Mouse (Mus musculus): ENCODE measurements around the gene 5330417H12Rik. TPM values are rescaled to one million over a fixed set of nuclear protein-coding genes. Genes with fewer than 3 reads are reported as not detected.

The 5330417H12Rik gene
- polyA plus RNA-seq (2017; shearing (Covaris generic)) = not detected

DNA sequence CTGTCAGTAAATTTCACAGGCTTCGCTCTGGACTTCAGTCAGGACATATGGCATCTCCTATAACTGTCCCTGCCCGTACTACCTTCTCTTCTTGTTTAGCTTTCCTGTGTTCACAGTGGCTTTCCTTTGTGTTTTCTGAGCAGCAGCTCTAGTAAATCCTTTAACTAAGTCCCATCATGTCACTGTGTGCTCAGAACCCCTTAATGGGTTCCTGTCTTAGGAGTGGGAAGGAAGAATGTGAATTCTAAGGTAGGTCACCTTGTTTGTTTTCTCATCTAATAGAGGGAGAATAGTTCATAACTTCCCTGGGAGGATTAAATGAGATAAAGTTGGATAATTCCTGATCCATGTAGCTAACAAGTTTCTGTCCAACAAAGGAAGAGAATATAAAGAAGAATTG is at the start of gene 5330417H12Rik:
Gene 5330417H12Rik (minus strand): TSS at position 101 of the 400 bp plus-strand sequence.

DNA sequence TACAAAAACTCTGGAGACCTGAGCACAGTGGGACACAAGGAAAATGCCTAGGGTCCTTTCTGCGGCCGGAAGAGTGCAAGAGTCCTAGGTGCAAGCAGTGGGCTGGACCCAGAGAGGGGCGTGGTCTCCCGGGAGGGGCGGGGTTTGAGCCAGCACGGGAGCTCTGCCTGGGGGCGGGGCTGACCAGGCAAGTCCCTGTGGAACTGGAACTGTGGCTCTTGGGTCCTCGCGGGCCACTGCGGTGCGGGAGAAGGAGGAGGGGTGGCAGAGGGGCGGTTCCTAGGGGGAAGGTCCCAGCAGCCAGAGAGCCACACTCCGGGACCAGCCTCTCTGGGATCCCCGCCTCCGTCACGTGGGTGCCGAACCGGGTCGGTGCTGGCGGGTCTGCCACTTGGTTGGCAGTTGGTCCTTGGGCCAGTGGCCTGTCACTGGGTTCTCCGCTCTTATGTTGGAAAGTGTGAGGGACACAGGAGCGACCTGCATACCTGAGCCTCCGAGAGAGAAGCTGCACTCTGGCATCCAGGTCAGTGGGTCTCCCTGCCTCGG is 30.0 kb downstream of the 5330417H12Rik start, which contains the start of gene Ppfibp2:
Gene Ppfibp2 (plus strand): TSS at position 351 of the 546 bp plus-strand sequence.

Other genes with a start within 250 kb of the 5330417H12Rik start
- not detected for gene Olfml1, start 57.7 kb downstream of the 5330417H12Rik start, polyA plus RNA-seq (2017; shearing (Covaris generic))
- gene Ppfibp2, start 30.0 kb downstream of the 5330417H12Rik start, polyA plus RNA-seq (2017; shearing (Covaris generic)) = 0.63 TPM
- gene Cyb5r2, start 132.9 kb upstream of the 5330417H12Rik start, polyA plus RNA-seq (2017; shearing (Covaris generic)) = not detected
- gene Ovch2, start 176.0 kb upstream of the 5330417H12Rik start, polyA plus RNA-seq (2017; shearing (Covaris generic)) = not detected
- not detected for gene Olfr467, start 187.1 kb upstream of the 5330417H12Rik start, polyA plus RNA-seq (2017; shearing (Covaris generic))
- gene Olfr469, start 200.4 kb upstream of the 5330417H12Rik start, polyA plus RNA-seq (2017; shearing (Covaris generic)) = not detected
- gene Olfr470, start 222.3 kb upstream of the 5330417H12Rik start, polyA plus RNA-seq (2017; shearing (Covaris generic)) = not detected